Mouse (Mus musculus) myocyte (in vitro differentiated cells): ENCODE results near the gene Upf2. TPM values are rescaled to one million over a fixed set of nuclear protein-coding genes. Genes with fewer than 3 reads are reported as not detected.

Experiments used
- H3K27me3 ChIP-seq: one replicate; pipeline ENCODE4 v1.6.1; 2011; ENCODE audit not compliant: control insufficient read depth, insufficient read depth, insufficient read length
- H3K36me3 ChIP-seq: one replicate; pipeline ENCODE4 v1.6.1; 2011; ENCODE audit not compliant: control insufficient read depth, insufficient read depth
- H3K4me2 ChIP-seq: one replicate; pipeline ENCODE4 v1.6.1; 2011; ENCODE audit warnings: low read depth, control low read depth
- H3K4me3 ChIP-seq: one replicate; pipeline ENCODE4 v1.5.1; 2011; ENCODE audit warnings: mild to moderate bottlenecking, control low read depth, moderate library complexity
- H3K79me2 ChIP-seq: one replicate; pipeline ENCODE4 v1.6.1; 2011; ENCODE audit not compliant: control insufficient read depth, insufficient read depth
- H3ac ChIP-seq: one replicate; pipeline ENCODE4 v1.6.1; 2011; ENCODE audit not compliant: control insufficient read depth, insufficient read length
- CEBPB ChIP-seq: IDR thresholded peaks from 2 replicates; pipeline ENCODE4 v1.6.1; 2011; ENCODE audit warnings: mild to moderate bottlenecking, moderate library complexity; ENCODE audit not compliant: poor library complexity, insufficient read depth, severe bottlenecking
- E2F4 ChIP-seq: IDR thresholded peaks from one replicate; pipeline ENCODE4 v1.6.1; 2011; ENCODE audit warnings: mild to moderate bottlenecking, control low read depth, moderate library complexity; ENCODE audit not compliant: insufficient read depth
- MAX ChIP-seq: IDR thresholded peaks from one replicate; pipeline ENCODE4 v1.6.1; 2011; ENCODE audit warnings: low read depth, mild to moderate bottlenecking, control low read depth
- MYOD1 ChIP-seq, 3 experiments: IDR thresholded peaks; one replicate each; pipeline ENCODE4 v1.6.1; 2011; ENCODE audit warnings: control low read depth in 2 of 3, low read depth in 2 of 3, mild to moderate bottlenecking in 2 of 3, moderate library complexity in 1 of 3; ENCODE audit not compliant: insufficient read length in 2 of 3, control insufficient read depth in 1 of 3
- MYOG ChIP-seq, 3 experiments: IDR thresholded peaks; one replicate each; pipeline ENCODE4 v1.6.1; 2011; ENCODE audit warnings: control low read depth in 2 of 3, low read depth in 2 of 3, mild to moderate bottlenecking in 2 of 3; ENCODE audit not compliant: insufficient read length in 2 of 3, control insufficient read depth in 1 of 3, insufficient read depth in 1 of 3
- POLR2A ChIP-seq: IDR thresholded peaks from one replicate; pipeline ENCODE4 v1.6.1; 2011; ENCODE audit warnings: low read depth, mild to moderate bottlenecking, control low read depth, moderate library complexity; ENCODE audit not compliant: insufficient read length
- POLR2AphosphoS2 ChIP-seq: IDR thresholded peaks from one replicate; pipeline ENCODE4 v1.6.1; 2011; ENCODE audit warnings: low read depth, control low read depth; ENCODE audit not compliant: insufficient read length
- REST ChIP-seq: IDR thresholded peaks from one replicate; pipeline ENCODE4 v1.6.1; 2011; ENCODE audit warnings: mild to moderate bottlenecking, control low read depth, moderate library complexity; ENCODE audit not compliant: insufficient read depth, insufficient read length
- SRF ChIP-seq: IDR thresholded peaks from one replicate; pipeline ENCODE4 v1.6.1; 2011; ENCODE audit warnings: low read depth; ENCODE audit not compliant: control insufficient read depth, insufficient read length
- TCF12 ChIP-seq: IDR thresholded peaks from one replicate; pipeline ENCODE4 v1.6.1; 2011; ENCODE audit warnings: mild to moderate bottlenecking, control low read depth; ENCODE audit not compliant: poor library complexity, insufficient read depth, severe bottlenecking
- TCF3 ChIP-seq: IDR thresholded peaks from one replicate; pipeline ENCODE4 v1.6.1; 2011; ENCODE audit warnings: low read depth, control low read depth; ENCODE audit not compliant: insufficient read length
- USF1 ChIP-seq: IDR thresholded peaks from one replicate; pipeline ENCODE4 v1.6.1; 2011; ENCODE audit warnings: low read depth, mild to moderate bottlenecking, control low read depth, moderate library complexity
- polyA plus RNA-seq: library from polyadenylated mRNA; unstranded; fragments of >200 nt; fragmentation: generic; extraction: Trizol; gene quantifications from one replicate; pipeline ENCODE4 v1.2.1, GENCODE M21; 2012; ENCODE audit warnings: missing spikeins

The Upf2 gene
- polyA plus RNA-seq, 1 experiment: 3.8 TPM

DNA sequence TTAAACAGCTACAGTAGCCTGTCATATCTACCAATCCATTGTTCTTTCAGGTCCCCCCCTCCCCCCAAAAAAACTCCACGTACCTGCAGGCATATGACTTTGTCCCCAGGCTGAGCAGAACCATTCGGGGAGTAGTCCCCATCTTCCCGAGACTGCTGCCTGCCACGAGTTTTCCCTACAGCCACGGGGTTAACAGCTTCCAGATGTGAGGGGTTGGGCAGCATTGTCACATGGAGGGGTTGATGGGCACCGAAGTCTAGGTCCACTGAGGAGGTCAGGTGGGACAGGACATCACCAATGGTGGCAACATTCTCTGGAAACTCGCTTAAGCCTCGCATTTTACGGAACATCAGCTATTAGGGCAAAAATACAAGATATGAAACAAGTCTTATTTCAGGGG lies 27.5 kb upstream of the Upf2 start:
- TF ChIP-seq MAX: no peak
- TF ChIP-seq E2F4: no peak
- no peak for TF ChIP-seq TCF3
- TF ChIP-seq CEBPB: no peak
- TF ChIP-seq MYOG (IDR thresholded peaks at IDR 0.05; ENCODE audit: control insufficient read depth in 1 of 3, insufficient read depth in 1 of 3, insufficient read length in 2 of 3, low read depth in 2 of 3): no peak
- no peak for TF ChIP-seq TCF12
- TF ChIP-seq POLR2AphosphoS2: no peak
- no peak for TF ChIP-seq REST
- no peak for TF ChIP-seq POLR2A
- no peak for TF ChIP-seq USF1
- TF ChIP-seq SRF: no peak
- H3K79me2 ChIP-seq: no peaks in the 10 kb centered on the region
- H3K4me2 ChIP-seq: no peak overlapping the region
- no peaks in the 10 kb centered on the region for H3K27me3 ChIP-seq
- H3ac ChIP-seq: no peak overlapping the region
- no peaks in the 10 kb centered on the region for H3K36me3 ChIP-seq
- no peak overlapping the region for H3K4me3 ChIP-seq

DNA sequence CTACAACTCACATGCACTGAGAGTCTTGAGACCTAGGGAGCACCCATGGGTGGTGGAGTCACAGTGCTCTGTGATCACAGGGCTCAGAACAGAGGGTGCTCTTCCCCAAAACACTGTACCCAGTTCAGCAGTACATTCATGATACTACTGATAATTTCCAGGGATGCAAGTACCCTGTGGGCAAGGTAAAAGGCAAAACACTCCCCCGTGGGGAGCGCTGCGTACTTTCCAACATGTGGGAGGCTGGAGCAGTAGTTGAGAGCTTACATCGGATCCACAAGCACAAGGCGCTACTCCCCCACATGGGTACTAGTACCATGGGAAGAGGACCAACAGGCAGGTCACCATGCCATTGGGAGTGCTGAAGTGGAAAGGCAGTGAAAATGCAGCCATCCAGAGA lies 23.8 kb upstream of the Upf2 start:
- H3ac ChIP-seq: no peak overlapping the region
- TF ChIP-seq MYOD1 (IDR thresholded peaks at IDR 0.05; ENCODE audit: control insufficient read depth in 1 of 3, insufficient read length in 2 of 3, low read depth in 2 of 3) (no peak), POLR2AphosphoS2 (no peak), POLR2A (no peak), TCF3 (no peak), SRF (no peak), MAX (no peak), USF1 (no peak), E2F4 (no peak), TCF12 (no peak), CEBPB (no peak), REST (no peak)
- H3K36me3 ChIP-seq: no peaks in the 10 kb centered on the region
- H3K4me3 ChIP-seq: no peak overlapping the region
- H3K4me2 ChIP-seq: no peak overlapping the region
- H3K27me3 ChIP-seq: no peaks in the 10 kb centered on the region
- H3K79me2 ChIP-seq: no peaks in the 10 kb centered on the region

DNA sequence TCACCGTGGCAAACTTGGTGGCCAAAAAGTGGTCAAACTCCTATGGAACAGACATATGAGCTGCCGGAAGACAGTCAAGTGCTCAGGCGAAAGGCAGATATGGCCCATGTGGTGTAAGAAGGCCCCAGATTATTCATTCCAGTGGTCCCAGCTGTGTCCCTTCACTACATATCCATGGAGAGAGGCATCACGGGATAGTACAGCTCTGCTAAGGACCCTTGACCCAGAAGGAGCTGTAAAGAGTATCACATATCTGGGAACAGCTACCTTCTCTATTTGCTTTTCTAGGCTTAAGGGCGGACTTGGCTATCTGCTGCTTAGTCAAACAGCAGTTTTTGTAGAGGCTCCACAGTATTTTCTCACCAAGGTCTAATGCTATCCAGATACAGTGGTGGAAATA lies 21.5 kb upstream of the Upf2 start:
- Histone ChIP-seq H3K79me2 (no peaks in the 10 kb centered on the region), H3K36me3 (no peaks in the 10 kb centered on the region), H3ac (no peak overlapping the region), H3K27me3 (no peaks in the 10 kb centered on the region), H3K4me2 (no peak overlapping the region), H3K4me3 (no peak overlapping the region)
- no peak for TF ChIP-seq POLR2AphosphoS2

DNA sequence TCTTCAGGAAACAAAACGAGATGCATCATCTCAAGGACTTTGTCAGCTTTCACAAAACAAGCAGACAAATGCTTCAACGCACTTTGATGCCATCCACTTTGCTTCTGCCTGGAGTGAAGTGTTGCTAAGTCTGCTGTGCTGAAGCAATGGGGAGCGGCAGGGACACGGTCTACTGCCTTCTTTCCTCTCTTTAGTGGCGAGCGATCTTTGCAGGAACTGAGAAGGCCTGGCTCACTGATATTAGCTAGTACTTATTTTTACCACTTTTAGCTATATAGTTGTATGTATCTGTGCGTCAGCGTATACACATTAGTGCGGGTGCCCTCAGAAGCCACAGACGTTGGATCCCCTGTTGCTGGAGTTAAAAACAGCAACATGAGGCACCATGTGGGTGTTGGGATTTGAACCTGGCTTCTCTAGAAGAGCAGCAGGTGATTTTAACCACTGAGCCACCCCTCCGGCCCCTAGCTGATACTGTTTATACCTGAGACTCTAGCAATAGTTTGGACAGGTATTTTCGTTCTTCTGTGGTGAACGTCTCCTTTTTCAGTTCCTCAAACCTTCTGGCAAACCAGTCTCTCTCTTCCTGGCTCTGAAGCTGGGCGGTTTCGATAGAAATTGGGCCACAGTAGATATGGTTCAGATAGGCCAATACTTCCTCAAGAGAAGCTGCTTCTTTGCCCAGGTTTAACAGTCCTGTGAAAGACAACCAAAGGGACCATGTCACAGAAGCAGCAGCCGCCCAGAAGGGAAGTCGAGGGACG lies 20.8 kb upstream of the Upf2 start:
- Histone ChIP-seq H3K4me3 (no peak overlapping the region), H3K27me3 (no peaks in the 10 kb centered on the region), H3K79me2 (no peaks in the 10 kb centered on the region), H3ac (no peak overlapping the region), H3K4me2 (no peak overlapping the region), H3K36me3 (no peaks in the 10 kb centered on the region)
- no peak for TF ChIP-seq REST
- no peak for TF ChIP-seq POLR2AphosphoS2
- TF ChIP-seq CEBPB: no peak
- TF ChIP-seq MYOD1 (IDR thresholded peaks at IDR 0.05; ENCODE audit: control insufficient read depth in 1 of 3, insufficient read length in 2 of 3, low read depth in 2 of 3): no peak
- no peak for TF ChIP-seq MYOG (IDR thresholded peaks at IDR 0.05; ENCODE audit: control insufficient read depth in 1 of 3, insufficient read depth in 1 of 3, insufficient read length in 2 of 3, low read depth in 2 of 3)
- no peak for TF ChIP-seq SRF
- no peak for TF ChIP-seq POLR2A
- no peak for TF ChIP-seq TCF12
- no peak for TF ChIP-seq TCF3
- no peak for TF ChIP-seq E2F4
- TF ChIP-seq MAX: no peak
- TF ChIP-seq USF1: no peak

DNA sequence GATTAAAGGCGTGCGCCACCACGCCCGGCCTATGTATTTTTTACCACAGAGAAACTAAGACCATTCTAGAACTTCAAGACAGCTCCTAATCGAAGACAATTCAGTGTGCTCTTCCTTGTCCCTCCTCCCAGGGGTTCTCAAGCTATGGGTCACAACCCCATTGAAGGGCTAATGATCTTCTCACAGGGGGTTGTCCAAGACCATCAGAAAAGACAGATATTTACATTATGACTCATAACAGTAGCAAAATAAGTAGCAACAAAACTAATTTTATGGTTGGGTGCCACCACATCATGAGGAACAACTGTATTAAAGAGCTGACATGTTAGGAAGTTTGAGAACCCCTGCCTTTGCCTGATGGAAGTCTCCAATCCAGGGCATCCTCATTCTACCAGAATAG lies 19.3 kb upstream of the Upf2 start:
- Histone ChIP-seq H3K4me2 (no peak overlapping the region), H3K4me3 (no peak overlapping the region), H3K79me2 (no peaks in the 10 kb centered on the region), H3K36me3 (no peaks in the 10 kb centered on the region), H3ac (no peak overlapping the region), H3K27me3 (no peaks in the 10 kb centered on the region)
- TF ChIP-seq MAX (no peak), E2F4 (no peak), POLR2AphosphoS2 (no peak), TCF3 (no peak), SRF (no peak), CEBPB (no peak), REST (no peak), MYOG (IDR thresholded peaks at IDR 0.05; ENCODE audit: control insufficient read depth in 1 of 3, insufficient read depth in 1 of 3, insufficient read length in 2 of 3, low read depth in 2 of 3) (no peak)
